Mouse (Mus musculus) CD4-positive, CD25-positive, alpha-beta regulatory T cell, adult 2 months (primary cell): ENCODE data around the gene Sardh.

Source experiments
- DNase-seq: peaks from one replicate; pipeline ENCODE4 v3.0.0-alpha.2; 2012; ENCODE audit warnings: low read depth, low spot score

The Sardh gene

DNA sequence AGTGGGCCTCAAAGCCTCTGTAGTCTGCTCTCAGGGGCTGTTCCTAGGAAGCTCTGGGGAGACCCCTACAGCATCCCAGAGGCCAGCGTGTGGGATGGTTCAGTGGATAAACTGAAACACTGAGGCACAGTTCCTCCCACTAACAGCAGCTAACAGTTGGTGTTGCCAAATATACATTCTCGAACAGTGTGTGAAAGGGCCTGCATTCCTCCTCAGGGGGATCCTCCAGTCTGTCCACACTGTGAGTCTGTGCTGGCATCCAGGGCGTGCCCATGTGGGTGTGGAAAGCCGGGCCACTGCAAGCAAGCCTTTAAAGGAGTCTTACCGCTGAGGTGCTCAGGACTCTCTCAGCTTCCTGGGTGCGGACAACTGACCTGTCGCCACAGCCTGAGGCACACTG lies 21.6 kb downstream of the Sardh start:
- no peak for DNase-seq

DNA sequence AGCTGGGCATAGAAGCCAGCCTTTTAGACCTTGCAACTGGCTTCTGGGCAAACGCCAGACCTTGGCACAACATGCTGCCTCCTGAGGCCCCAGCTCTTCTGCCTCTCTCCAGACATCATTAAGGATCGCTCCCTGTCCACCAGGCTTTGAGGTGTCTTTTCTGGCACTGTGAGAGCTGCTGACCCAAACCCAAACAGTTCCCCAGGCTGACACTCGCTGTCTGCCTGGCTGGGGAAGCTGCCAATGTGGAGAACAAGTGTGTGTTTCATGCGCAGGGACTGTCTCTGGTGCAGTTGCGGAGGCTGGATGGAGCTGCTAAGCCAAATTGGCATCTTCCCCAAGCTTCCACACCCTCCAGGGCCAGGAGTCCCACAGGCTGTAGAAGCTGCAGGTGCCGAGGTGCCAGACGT lies 25.1 kb downstream of the Sardh start:
- no peak for DNase-seq

- no peak for DNase-seq
These were observed 29.6 kb downstream of the Sardh start for GRCm38 (mm10) chr2:27218569-27218968.

- DNase-seq: no peak
These were observed 30.0 kb downstream of the Sardh start for GRCm38 (mm10) chr2:27218121-27218544.

- DNase-seq: no peak
These were observed 32.6 kb downstream of the Sardh start for GRCm38 (mm10) chr2:27215537-27215936.

- peak; percentile 35 for DNase-seq
These were observed 35.9 kb downstream of the Sardh start for GRCm38 (mm10) chr2:27211966-27212893.

- no peak for DNase-seq
These were observed 37.4 kb downstream of the Sardh start for GRCm38 (mm10) chr2:27210676-27211210.

DNA sequence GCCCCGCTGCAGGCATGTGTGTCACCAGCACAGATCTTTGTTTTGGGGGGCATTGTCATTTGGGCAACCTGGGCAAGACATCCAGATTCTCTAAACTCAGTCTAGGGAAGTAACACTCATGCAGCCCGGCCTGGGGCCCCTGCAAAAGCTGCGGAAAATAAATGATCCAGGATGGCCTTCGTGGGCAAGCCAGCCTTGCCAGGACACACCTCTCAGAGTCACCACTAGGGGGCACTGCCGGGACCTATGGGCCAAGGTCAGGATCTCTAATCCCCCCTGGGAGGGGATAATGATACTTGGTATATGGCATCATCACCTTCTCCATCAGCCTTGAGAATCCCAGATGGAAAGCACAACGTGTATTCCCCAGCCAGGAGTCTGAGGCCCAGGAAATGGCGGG lies 37.9 kb downstream of the Sardh start:
- DNase-seq: peak; percentile 77

- peak; percentile 80 for DNase-seq
These were observed 38.3 kb downstream of the Sardh start for GRCm38 (mm10) chr2:27209816-27210215.

DNA sequence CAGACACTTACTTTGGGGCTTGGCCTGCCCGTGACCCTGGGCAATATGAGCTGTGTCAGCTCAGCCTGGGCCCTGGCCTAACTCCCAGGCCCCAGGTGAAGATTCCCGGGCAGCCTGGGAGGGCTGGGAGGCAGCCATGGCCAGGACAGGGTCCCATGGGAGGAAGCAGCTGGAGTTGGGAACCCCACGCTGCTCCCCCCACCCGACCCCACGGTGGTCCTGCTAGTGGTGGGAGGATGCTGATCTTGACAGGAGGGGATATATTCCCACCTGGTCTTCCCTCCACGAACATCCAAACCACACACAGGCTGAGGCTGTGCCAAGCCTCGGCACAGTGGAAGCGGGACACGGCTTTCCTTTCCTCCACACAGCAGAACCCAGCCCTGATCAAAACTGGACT lies 38.8 kb downstream of the Sardh start:
- DNase-seq: no peak

DNA sequence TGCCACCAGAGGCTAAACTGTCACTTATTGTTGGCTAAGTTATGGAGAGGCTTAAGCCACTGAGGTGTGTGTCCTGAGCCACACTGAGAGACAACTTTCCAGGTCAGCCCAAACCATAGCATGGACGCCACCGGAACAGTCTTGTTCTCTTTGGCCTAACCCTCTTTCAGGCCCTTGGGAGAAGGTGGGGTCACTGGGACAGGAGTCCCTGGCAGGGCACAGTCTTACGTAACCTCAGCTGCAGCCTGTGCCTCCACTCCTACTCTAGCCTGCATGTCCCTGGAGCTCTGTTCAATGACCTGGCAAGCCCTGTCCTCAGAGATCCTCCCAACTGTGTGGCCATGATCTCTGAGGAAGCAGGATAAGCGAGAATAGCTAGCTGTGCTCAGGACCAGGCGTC lies 41.0 kb downstream of the Sardh start:
- no peak for DNase-seq

GRCm38 (mm10) chr2:27206128-27206797 lies 41.9 kb downstream of the Sardh start:
- no peak for DNase-seq

DNA sequence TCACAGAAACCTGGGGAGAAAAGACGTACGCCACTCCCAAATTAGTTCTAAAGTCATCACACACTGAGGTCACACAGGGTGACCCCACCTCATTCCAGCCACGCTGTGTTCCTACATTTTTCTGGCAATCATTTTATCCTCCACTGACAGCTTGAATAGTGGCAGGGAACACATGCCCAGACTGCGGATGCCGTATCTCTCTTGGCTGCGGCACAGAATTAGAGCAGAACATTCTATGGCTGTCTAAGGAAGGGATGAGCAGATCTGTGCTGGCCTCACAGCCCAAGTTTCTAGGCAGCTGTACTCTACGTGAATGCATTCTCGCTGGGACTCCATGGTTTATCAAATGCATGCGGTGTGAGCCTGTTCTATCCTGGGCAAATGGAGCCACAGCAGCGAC lies 42.5 kb downstream of the Sardh start:
- DNase-seq: no peak

- DNase-seq: no peak
These were observed 47.6 kb downstream of the Sardh start for GRCm38 (mm10) chr2:27200586-27200985.

DNA sequence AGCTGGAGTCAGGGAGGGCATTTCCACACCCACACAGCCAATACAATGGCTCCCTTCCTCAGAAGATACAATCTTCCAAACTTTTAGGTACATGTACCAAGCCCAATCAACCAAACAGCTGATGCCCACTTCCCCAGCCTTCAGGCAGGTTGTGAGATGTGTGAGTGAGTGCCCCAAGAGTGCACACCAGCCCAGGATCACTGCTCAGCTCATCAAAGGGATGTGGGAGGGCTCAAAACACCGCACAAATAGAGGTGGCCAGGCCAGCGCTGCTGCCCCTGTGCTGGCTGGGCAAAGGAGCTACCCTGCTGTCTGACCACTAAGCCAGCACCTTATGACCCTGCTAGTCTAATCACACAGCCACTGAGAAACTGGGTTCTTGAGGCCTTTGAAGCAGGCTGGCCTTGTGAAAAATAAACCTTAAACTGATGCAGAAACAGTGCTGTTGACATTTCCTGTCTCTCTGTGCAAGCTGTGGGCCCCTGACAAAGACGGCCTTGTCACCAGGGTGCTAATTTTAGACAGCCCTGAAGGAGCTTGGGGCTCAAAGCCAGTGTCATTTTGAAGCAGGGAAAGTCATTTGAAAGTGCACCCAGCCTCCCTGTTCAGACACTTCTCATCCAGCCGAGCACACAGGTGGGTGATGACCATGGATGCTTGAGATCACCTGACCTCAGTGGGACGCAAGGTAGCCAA lies 49.4 kb downstream of the Sardh start:
- DNase-seq: peak; percentile 64

DNA sequence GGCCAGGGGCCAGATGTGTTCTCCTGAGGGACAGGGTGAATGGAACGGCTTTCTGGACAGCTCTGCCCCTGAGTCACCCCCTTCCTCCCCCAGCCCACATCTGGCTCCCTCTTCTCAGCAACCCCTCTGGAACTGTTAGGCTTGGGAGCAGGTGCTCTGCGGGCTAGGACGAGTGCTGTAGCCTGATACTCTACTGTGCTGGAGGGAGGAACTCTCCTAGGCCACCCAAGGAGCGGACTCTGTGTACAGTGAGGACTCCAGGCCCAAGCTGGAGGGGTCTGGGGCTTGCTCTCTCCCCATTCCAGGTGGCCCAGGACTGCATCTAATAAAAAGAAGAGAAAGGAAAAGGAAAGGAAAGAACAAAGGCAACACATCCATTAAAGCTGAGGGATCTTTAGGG lies 58.1 kb downstream of the Sardh start:
- DNase-seq: no peak

DNA sequence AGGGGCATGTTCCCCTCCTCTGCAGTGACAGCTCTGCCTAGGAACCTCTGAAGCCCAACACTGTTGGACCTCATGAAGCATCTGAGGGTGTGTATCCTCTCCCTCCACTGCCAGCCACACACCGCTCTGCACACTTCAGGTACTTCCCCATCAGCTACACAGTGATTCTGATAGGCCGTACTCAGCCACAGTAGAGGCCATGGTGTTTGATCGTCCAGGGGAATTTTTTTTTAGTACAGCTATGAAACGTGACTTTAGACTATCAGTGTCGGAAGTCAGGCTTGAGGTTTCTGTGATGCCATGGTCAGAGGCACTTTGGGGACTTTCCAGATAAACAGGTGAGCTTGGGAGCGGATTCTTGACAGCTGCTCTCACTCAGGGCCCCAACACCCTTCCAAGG lies 60.6 kb downstream of the Sardh start:
- peak; percentile 77 for DNase-seq

GRCm38 (mm10) chr2:27183734-27184133 lies 64.4 kb downstream of the Sardh start:
- no peak for DNase-seq

DNA sequence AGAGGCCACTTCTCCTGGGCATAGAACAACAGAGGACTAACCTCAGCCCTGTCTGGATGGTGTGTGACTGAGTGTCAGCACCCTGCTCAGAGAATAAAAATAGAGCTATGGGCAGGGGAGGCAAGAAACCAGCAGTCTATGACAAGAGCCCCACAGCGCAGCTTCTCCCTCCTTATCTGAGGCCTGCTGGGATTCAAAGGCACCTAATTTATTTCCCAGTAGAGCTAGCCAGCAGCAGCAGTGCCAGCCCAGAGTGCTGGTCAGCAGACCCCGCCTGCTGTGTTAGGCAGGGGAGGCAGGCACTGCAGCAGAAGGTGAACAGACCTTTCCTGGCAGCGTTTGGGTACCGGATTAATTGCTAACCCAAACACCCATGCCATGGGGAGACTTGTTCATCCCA lies 66.2 kb downstream of the Sardh start:
- no peak for DNase-seq

- DNase-seq: no peak
These were observed 69.0 kb downstream of the Sardh start for GRCm38 (mm10) chr2:27179101-27179500.

DNA sequence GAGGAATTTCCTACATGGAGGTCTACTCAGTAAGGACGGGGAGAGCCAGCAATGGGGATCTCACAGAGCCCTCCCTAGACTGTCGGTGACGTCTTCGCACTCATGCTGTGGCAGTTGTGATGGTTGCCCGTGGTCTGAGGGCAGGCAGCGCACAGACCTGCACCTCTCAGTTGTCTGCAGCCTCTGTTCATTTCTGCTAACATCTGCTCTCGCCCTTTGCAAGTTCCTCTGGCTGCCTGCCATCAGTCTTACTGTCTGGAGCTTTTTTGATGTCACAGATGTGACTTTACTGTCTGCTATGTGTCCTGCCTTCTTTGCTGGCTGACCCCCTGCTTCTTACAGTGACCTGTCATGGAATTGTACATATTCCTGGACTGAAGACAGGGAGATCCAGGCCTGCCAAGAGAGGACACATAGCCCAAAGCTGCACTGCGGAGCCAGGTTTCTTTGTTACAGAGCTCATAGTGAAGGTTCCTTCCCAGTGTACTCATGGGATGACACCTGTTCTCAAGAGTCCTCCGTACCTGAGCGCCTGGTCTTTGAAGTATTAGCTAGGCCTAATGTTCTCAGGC lies 72.4 kb downstream of the Sardh start:
- peak; percentile 29 for DNase-seq

DNA sequence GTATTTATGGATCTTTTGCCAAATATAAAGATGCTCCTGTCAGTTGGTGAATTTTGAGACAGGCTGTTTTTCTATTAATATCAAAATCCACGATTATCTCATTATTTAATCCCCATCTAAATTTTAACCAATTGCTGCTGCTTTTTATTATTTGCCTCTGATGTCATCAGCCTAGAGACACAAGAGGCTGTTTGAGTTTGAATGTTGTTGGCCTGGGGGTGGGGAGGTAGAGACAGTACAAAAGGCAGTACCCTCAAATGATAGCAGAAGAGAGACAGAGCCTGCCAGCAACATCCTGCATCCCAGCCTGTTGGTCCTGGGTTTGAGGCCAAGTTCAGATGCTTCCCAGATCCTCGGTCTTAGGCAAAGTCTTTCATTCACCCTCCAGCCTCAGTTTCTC lies 73.9 kb downstream of the Sardh start:
- DNase-seq: no peak
